Mouse (Mus musculus) neutrophil, adult 5-6 weeks (primary cell): ENCODE measurements around the gene Fam102a. TPM values are rescaled to one million over a fixed set of nuclear protein-coding genes. Genes with fewer than 3 reads are reported as not detected.

Source experiments
- ATAC-seq: fragments of 151-379, 151-347 bp; 2 replicates; pipeline ENCODE4 v1.8.0; 2017; ENCODE audit warnings: mild to moderate bottlenecking, moderate TSS enrichment; ENCODE audit not compliant: insufficient number of reproducible peaks, poor library complexity, low FRiP score, severe bottlenecking; ENCODE audit errors: extremely low read depth
- total RNA-seq: library from RNA; stranded (forward); fragments of 200-1000 nt; gene quantifications from 2 replicates; pipeline ENCODE4 v1.2.3, GENCODE M21; 2017

The Fam102a gene
- total RNA-seq, 1 experiment from 2014 or later: 38.4 TPM

GRCm38 (mm10) chr2:32572196-32572595 lies 37.1 kb downstream of the Fam102a start:
- ATAC-seq: no peak

- ATAC-seq: no peak
Observed at GRCm38 (mm10) chr2:32574497-32574896, 39.4 kb downstream of the Fam102a start, which contains the start of gene Pip5kl1. TSS of gene Pip5kl1 (plus strand) at chr2:32574797.

GRCm38 (mm10) chr2:32574901-32575585 lies 39.9 kb downstream of the Fam102a start:
- ATAC-seq: peak; percentile 29

GRCm38 (mm10) chr2:32575586-32576160 lies 40.5 kb downstream of the Fam102a start, which contains the start of gene 9430097D07Rik:
TSS of gene 9430097D07Rik (minus strand) at chr2:32575684.
- ATAC-seq: no peak

- ATAC-seq: no peak
Observed at GRCm38 (mm10) chr2:32576532-32576931, 41.4 kb downstream of the Fam102a start.

- no peak for ATAC-seq
Observed at GRCm38 (mm10) chr2:32578146-32579046, 43.3 kb downstream of the Fam102a start.

- no peak for ATAC-seq
Observed at GRCm38 (mm10) chr2:32581450-32582095, 46.4 kb downstream of the Fam102a start.

GRCm38 (mm10) chr2:32582830-32583799 lies 48.0 kb downstream of the Fam102a start:
- peak; percentile 73 for ATAC-seq

- no peak for ATAC-seq
Observed at GRCm38 (mm10) chr2:32585149-32585714, 50.1 kb downstream of the Fam102a start.

GRCm38 (mm10) chr2:32586871-32587351 lies 51.8 kb downstream of the Fam102a start, which contains the start of gene St6galnac4:
TSS of gene St6galnac4 (plus strand) at chr2:32587095.
- peak; percentile 69 for ATAC-seq

- ATAC-seq: peak; percentile 57
Observed at GRCm38 (mm10) chr2:32587731-32588321, 52.7 kb downstream of the Fam102a start.

GRCm38 (mm10) chr2:32589213-32589795 lies 54.2 kb downstream of the Fam102a start:
- no peak for ATAC-seq

GRCm38 (mm10) chr2:32590224-32590623 lies 55.1 kb downstream of the Fam102a start:
- ATAC-seq: no peak

- no peak for ATAC-seq
Observed at GRCm38 (mm10) chr2:32591249-32591648, 56.1 kb downstream of the Fam102a start.

GRCm38 (mm10) chr2:32596725-32597124 lies 61.6 kb downstream of the Fam102a start:
- no peak for ATAC-seq

GRCm38 (mm10) chr2:32597248-32597647 lies 62.1 kb downstream of the Fam102a start:
- ATAC-seq: no peak

GRCm38 (mm10) chr2:32597699-32598098 lies 62.6 kb downstream of the Fam102a start:
- ATAC-seq: no peak
